Mouse (Mus musculus) T-cell, adult 66 days (primary cell): ENCODE results near the gene Olfr642. TPM values are rescaled to one million over a fixed set of nuclear protein-coding genes. Genes with fewer than 3 reads are reported as not detected.

ENCODE experiments used
- total RNA-seq, 2 experiments: library from RNA; stranded (reverse); gene quantifications; 3 replicates in 1 of 2; 4 replicates in 1 of 2; pipeline ENCODE4 v1.2.4; 2023

Gene Olfr642
- not detected for total RNA-seq

GRCm38 (mm10) chr7:104052566-104052965, at the start of gene Olfr642:
TSS of gene Olfr642 (minus strand) at chr7:104052666.

GRCm38 (mm10) chr7:104085365-104085764, 32.9 kb upstream of the Olfr642 start, which contains the start of gene Olfr645:
TSS of gene Olfr645 (minus strand) at chr7:104085465.

GRCm38 (mm10) chr7:104071769-104072168, 19.3 kb upstream of the Olfr642 start, which contains the start of gene Olfr644:
TSS of gene Olfr644 (minus strand) at chr7:104071869.

GRCm38 (mm10) chr7:104061345-104061744, 8.9 kb upstream of the Olfr642 start, which contains the start of gene 4930516K23Rik:
TSS of gene 4930516K23Rik (minus strand) at chr7:104061445.

GRCm38 (mm10) chr7:104035145-104035544, 17.3 kb downstream of the Olfr642 start, which contains the start of gene Olfr641:
TSS of gene Olfr641 (plus strand) at chr7:104035445.

GRCm38 (mm10) chr7:104025473-104025872, 27.0 kb downstream of the Olfr642 start, which contains the start of gene Olfr640:
TSS of gene Olfr640 (minus strand) at chr7:104025573.

GRCm38 (mm10) chr7:104017203-104017602, 35.3 kb downstream of the Olfr642 start, which contains the start of gene Olfr639:
TSS of gene Olfr639 (minus strand) at chr7:104017303.

GRCm38 (mm10) chr7:103998446-103998845, 54.0 kb downstream of the Olfr642 start, which contains the start of gene Olfr638:
TSS of gene Olfr638 (plus strand) at chr7:103998746.

Other genes starting within 250 kb of the Olfr642 start
- gene Hbb-bt, start 238.7 kb downstream of the Olfr642 start, total RNA-seq = 1 to 10 TPM; 2.3 to 5.7 TPM
- 10 to 100 TPM; 12.5 to 53.2 TPM for gene Hbb-bs, start 224.6 kb downstream of the Olfr642 start, total RNA-seq
- gene Hbb-bh2, start 212.1 kb downstream of the Olfr642 start, total RNA-seq = not detected
- gene Hbb-bh1, start 209.5 kb downstream of the Olfr642 start, total RNA-seq = not detected
- not detected for gene Hbb-y, start 199.4 kb downstream of the Olfr642 start, total RNA-seq
- gene Olfr66, start 166.4 kb downstream of the Olfr642 start, total RNA-seq = not detected
- not detected for gene Olfr64, start 158.2 kb downstream of the Olfr642 start, total RNA-seq
- not detected for gene Olfr65, start 149.2 kb downstream of the Olfr642 start, total RNA-seq
- not detected for gene Olfr631, start 123.8 kb downstream of the Olfr642 start, total RNA-seq
- not detected for gene Olfr632, start 118.3 kb downstream of the Olfr642 start, total RNA-seq
- not detected for gene Olfr633, start 108.2 kb downstream of the Olfr642 start, total RNA-seq
- not detected for gene Olfr635, start 81.5 kb downstream of the Olfr642 start, total RNA-seq
- not detected for gene Olfr638, start 53.9 kb downstream of the Olfr642 start, total RNA-seq
- gene Olfr639, start 35.4 kb downstream of the Olfr642 start, total RNA-seq = under 1 TPM; 0.09 to 0.12 TPM
- not detected for gene Olfr640, start 27.1 kb downstream of the Olfr642 start, total RNA-seq
- gene Olfr641, start 17.2 kb downstream of the Olfr642 start, total RNA-seq = not detected
- gene 4930516K23Rik, start 8.8 kb upstream of the Olfr642 start, total RNA-seq = not detected
- not detected for gene Olfr644, start 19.2 kb upstream of the Olfr642 start, total RNA-seq
- gene Olfr645, start 32.8 kb upstream of the Olfr642 start, total RNA-seq = not detected
- gene Olfr646, start 52.2 kb upstream of the Olfr642 start, total RNA-seq = not detected
- not detected for gene Ubqln5, start 77.2 kb upstream of the Olfr642 start, total RNA-seq
- not detected for gene Olfr643, start 84.7 kb upstream of the Olfr642 start, total RNA-seq
- not detected for gene Ubqln3, start 90.6 kb upstream of the Olfr642 start, total RNA-seq
- gene Ubqlnl, start 97.9 kb upstream of the Olfr642 start, total RNA-seq = not detected
- gene Olfm5, start 112.2 kb upstream of the Olfr642 start, total RNA-seq = not detected
- not detected for gene Olfr648, start 130.7 kb upstream of the Olfr642 start, total RNA-seq
- not detected for gene Olfr649, start 143.3 kb upstream of the Olfr642 start, total RNA-seq
- not detected for gene Trim6, start 166.1 kb upstream of the Olfr642 start, total RNA-seq
- gene Trim34a, start 191.8 kb upstream of the Olfr642 start, total RNA-seq = 10 to 100 TPM; 26.0 to 33.9 TPM
- gene Trim5, start 235.4 kb upstream of the Olfr642 start, total RNA-seq = 10 to 100 TPM; 21.2 to 25.5 TPM